Mouse (Mus musculus): Measurements from ENCODE around the gene Neu3.

DNA sequence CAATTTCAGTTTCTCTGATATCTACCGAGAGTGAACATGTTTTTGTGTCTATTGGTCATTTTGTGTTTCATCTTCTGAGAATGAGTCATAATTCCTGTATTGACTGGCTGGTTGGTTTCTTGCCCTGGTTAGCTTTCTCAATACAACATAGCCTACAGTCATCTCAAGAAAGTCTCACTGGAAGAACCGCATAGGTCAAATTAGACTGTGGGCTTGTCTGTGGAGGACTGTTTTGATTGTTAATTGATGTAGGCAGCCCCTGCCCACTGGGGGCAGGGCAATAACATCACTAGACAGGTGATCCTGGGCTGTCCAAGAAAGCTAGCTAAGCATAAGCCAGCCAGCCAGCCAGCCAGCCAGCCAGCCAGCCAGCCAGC lies 5.6 kb upstream of the Neu3 start:
- TF ChIP-seq HCFC1 (IDR thresholded peaks at IDR 0.05; ENCODE audit: borderline replicate concordance, insufficient read depth, low read length) = no peak
- TF ChIP-seq MAFK (IDR thresholded peaks at IDR 0.05; ENCODE audit: insufficient read depth, low read depth, low read length) = no peak
